Mouse (Mus musculus): ENCODE measurements around the gene Dnah12.
A peak's percentile ranks its signal among the peaks of the same experiment; 100 is the strongest.
"Not testable (repeated sequence)": the region's sequence is repeated elsewhere in the genome, so short reads cannot be mapped to it uniquely, and the experiment has no call there.

Dnah12 gene

DNA sequence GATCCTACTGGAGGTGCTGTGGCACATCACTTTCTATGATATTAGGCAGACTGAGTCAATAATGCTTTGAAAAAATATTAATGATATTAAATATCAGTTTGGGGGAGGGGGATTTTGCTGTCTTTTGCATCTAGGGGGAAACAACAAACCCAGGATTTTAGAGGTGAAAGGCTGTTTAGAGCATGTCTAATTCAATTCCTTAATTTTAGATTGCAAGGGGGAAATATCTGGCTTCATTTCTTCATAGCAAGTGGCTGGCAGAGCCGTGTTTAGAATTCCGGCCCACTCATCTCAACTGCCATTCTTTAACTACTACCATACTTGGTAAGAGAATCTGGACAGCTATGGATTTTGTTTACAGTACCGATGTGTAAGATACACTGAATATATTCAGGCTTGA, at the start of gene Dnah12:
Gene Dnah12, plus strand, starts transcription at position 301 of the 400 bp plus-strand sequence.
- DNase-seq = no peak

DNA sequence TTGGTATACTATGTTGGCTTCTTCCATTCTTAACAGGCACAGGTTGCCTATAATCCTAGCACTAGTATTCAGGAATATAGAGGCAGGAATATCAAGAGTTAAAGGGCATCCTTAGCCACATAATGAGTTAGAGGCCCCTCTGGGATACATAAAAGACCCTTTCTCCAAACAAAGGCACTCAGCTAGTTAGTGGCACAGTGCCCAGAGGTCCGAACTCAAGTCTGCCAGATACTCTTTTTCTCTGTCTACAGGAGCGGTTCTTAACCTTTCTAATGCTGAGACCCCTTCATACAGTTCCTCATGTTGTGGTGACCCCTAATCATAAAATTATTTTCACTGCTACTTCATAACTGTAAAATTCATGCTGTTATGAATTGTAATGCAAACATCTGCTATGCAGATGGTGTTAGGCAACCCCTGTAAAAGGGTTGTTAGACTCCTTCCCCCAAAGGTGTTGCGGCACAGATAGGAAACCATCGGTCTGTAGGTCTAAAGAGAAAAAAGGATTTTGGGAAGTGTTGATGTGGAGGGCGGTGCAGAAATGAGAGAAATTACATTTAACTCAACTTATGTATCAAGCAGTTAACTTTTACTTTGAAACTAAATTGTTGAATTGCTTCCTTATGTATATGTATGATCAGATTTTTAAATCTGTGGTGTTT, 47.0 kb upstream of the Dnah12 start:
- no peak for DNase-seq

GRCm38 (mm10) chr14:26647811-26648210, 45.3 kb upstream of the Dnah12 start:
- no peak for DNase-seq

- DNase-seq = no peak
These were observed 41.2 kb upstream of the Dnah12 start for GRCm38 (mm10) chr14:26651901-26652300.

DNA sequence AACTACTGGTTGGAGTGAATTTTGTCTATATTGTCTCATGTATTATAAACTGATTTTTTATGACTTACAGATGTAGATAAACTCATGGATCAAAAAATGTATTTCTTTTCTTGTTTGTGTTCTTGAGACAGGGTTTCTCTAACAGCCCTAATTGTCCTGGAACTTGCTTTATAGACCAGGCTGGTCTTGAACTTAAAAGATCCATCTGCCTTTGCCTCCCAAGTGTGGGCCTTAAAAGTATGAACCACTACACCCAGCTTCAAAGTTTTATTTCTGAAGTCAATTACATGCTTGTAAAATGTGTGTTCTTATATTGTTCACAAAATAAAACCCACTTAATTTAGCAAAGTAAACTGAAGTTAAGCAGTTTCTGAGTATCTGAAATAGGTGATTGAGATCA, 34.9 kb upstream of the Dnah12 start:
- no peak for DNase-seq

- DNase-seq = no peak
These were observed 32.8 kb upstream of the Dnah12 start for GRCm38 (mm10) chr14:26660233-26660632.

DNA sequence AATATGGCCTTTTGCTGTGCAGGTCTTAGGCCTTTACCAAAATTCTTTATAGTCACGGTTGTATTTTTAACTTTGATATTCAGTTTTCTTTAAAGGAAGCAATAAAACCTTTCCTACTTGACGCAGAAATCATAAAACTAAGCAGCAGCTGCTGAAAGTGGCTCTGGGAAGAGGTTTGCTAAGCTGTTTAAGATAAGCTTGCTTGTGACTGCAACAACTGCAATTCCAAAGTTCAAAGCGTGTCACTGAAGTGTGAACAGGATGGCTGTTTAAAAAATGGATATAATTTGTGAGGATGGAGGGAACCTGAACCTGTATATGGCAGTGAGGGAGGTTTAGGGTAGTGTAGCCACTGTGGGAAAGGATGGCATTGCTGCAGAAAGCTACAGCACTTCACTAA, 31.1 kb upstream of the Dnah12 start:
- DNase-seq = no peak

GRCm38 (mm10) chr14:26662488-26662887, 30.6 kb upstream of the Dnah12 start:
- no peak for DNase-seq

DNA sequence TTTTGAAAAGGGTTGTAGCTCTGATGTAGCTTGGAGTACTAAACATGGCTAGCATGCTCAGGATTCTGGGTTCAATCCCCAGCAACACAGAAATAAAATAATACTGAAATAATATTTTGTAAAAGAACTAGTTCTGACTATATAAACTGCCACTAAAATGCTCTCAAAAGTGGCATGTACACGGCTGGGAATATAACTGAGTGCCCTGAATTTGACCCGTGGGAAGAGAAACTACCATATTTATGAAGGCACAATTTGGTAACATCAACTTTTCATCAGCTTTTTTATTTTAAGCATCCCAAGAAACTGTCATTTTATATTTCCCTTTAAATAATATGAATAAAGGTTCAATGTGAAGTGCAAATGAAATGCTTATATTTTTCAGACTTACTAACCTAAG, 29.2 kb upstream of the Dnah12 start:
- no peak for DNase-seq

DNA sequence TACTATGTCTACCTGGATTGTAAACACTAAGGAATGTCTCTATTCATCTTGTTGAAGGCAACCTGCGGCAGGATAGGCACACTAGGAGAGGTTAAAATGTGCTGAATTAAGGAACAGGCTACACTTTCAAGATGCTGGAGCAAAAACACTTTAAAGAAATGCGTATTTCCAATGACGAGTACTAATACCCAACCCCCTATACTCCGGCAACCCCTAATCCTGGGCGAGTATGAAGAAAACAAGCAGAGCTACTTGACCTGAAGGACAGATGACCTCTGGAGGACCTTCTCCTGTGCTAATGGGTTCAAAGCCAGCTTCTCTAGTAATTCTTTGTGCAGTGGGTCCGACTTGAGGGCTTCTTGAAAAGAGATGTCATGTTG, 25.1 kb upstream of the Dnah12 start:
- no peak for DNase-seq

GRCm38 (mm10) chr14:26668371-26669291, 24.4 kb upstream of the Dnah12 start:
- peak; percentile 24 for DNase-seq

GRCm38 (mm10) chr14:26669292-26670073, 23.6 kb upstream of the Dnah12 start, which contains the start of gene Pde12:
TSS of gene Pde12 (minus strand) at chr14:26669883.
- peak; percentile 94 for DNase-seq

GRCm38 (mm10) chr14:26670964-26671363, 22.1 kb upstream of the Dnah12 start:
- no peak for DNase-seq

DNA sequence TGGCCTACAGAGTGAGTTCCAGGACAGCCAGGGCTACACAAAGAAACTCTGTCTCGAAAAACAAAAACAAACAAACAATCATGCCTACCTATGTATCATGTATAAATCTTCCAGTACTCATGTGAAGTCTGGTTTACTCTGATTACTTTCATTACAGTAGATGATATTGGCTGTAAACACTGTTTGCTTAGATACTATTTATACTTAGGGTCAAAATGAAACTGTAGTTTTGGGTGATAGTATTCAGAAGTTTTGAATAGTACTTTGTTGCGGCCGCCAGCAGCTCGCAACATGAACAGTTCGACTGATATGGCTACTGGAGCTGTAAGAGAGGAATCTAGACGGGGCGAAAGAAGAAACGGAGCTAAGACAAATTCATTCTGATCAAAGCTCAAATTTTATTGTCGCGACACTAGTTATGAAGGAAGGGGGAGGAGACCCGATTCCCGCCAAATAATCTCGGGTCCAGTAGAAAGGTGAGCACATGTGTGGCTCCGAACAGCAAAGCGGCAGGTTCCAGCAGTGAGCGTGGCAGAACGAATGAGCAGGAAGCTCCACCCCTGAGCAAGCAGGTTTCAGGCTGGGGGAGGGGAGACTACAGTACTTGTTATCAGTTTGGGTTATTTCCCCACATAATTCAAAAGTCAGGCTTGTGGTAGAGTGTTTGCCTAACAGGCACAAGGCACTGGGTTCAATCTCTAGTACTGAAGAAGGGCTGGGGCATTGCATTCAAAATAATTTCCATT, 21.0 kb upstream of the Dnah12 start:
- not testable (repeated sequence) for DNase-seq

GRCm38 (mm10) chr14:26674476-26675169, 18.5 kb upstream of the Dnah12 start:
- DNase-seq = peak; percentile 66

DNA sequence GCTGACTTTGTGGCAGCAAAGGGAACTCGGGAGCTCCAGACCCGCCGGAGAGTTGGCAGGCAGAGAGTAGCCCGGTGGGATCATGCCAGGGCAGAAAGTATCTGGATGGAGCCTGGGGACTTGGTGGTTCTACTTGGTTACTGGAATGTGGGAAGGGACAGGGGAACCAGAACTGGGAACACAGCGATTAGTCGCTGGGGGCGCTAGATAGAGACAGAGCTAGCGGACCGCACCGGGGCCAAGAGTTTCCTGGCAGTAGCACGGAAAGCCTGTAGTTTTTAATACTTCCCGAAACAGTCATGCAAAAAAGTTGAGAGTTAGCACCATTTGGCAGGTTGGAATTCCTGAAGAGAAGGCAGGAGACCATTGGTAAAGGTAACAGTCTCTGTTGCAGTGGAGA, 17.7 kb upstream of the Dnah12 start:
- DNase-seq = peak; percentile 68

DNA sequence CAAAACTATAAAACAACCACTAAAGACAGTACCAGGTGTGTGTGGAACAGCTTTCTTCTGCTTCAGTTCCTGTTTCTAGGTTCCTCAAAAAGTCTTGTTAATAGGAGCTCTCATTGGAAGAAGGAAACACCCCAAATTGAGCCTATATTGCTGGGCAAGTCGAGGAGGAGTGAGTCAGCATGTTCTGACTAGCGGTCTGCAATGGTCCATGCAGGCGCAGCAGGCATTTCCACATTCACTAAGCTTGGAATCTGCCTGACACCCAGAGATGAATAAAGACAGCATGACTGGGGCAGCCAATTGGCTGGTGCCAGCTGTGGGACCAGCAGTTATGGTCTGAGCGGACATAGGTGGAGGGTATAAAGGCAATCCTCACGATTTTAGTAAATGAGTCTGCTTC, 17.3 kb upstream of the Dnah12 start:
- DNase-seq = peak; percentile 14

- no peak for DNase-seq
These were observed 2.3 kb upstream of the Dnah12 start for GRCm38 (mm10) chr14:26690727-26691126.

DNA sequence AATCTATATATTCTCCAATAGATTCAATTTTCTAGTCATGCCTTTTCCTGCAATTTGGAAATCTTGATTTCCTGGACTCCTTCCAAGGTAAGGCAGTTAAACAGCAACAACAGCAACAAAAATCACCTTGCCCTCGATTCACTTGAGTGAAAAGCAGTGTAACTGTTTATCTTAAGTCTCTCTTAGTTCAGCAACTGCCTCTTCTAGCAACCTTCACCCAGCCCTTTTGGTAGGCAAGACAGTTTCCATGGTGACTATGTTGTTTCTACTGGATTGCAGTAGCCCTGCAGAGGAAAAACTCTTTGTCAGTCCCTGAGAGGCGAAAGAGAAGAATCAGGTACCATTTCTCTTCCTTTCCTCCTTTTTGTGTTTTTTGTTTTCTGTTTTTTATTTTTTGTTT, 1.7 kb upstream of the Dnah12 start:
- DNase-seq = peak; percentile 55

DNA sequence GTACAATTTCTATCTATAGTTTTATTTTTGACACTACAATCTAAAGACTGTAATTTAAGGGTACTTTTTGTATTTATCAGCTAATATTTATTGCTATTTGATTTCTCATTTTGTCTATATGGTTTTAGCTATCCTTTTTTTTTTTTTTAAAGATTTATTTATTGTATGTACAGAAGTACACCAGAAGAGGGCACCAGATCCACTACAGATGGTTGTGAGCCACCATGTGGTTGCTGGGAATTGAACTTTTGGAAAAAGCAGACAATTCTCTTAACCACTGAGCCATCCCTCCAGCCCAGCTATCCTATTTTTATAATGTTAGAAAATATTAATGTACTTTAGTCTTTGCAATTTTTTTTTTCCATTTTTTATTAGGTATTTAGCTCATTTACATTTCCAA, 4.8 kb downstream of the Dnah12 start:
- DNase-seq = no peak

DNA sequence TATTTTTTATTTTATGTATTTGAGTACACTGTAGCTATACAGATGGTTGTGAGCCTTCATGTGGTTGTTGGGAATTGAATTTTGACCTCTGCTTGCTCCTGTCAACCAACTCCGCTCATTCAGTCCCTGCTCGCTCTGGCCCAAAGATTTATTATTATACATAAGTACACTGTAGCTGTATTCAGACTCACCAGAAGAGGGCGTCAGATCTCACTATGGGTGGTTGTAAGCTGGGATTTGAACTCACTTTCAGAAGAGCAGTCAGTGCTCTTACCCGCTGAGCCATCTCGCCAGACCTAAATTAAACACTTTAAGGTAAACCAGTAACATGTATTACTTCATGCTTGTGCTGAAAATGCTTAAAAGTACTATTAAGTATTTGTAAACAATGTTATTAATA, 12.2 kb downstream of the Dnah12 start:
- not testable (repeated sequence) for DNase-seq

DNA sequence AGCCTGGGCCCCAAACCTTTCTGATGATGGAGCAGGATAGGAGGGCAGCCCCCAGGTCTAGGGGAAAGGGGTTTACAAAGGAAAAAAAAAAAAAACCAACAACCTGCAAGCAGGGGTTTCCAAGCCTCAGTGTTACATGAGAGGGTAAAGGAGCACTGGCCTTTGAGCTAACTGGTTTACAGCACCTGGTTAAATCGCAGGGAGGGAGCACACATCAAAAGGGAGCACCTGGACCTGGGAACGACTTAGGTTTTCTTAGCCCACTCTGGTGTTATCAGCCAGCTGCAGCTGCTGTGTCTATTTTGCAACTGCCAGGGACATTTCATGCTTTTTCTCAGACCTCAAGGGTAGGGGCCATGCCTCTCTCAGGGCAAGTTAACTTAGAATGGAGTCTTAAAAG, 26.6 kb downstream of the Dnah12 start:
- DNase-seq = not testable (repeated sequence)

Data from kidney, adult 9 months (tissue).